Mouse (Mus musculus): ENCODE data around the gene Igsf9.

The Igsf9 gene

DNA sequence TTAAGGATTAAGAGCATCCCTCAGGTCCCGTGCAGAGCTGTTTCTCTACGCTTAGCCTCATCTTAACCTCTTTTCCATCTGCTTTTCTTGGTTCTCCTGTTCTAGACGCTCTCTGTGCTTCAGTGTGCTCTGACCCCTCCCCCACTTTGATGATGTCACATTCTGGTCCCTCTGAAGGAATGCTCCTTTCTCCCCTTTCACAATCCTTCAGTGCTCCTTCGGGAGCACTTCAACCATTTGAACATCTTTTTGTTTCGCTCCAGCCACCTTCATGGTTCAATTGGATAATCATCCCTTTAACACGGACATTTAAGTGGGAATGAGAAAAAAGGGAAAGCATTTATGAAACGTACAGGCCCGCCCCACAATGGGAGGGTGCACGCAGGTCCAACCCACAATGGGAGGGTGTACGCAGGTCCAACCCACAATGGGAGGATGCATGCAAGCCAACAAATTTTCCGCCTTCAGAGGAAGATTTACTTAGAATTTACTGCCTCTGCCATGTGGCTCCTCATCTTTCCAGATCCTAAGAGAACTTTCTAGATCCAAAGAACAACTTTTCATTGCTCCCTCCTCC is 13.2 kb upstream of the Igsf9 start:
- DNase-seq (ENCODE audit: low spot score): no peak

DNA sequence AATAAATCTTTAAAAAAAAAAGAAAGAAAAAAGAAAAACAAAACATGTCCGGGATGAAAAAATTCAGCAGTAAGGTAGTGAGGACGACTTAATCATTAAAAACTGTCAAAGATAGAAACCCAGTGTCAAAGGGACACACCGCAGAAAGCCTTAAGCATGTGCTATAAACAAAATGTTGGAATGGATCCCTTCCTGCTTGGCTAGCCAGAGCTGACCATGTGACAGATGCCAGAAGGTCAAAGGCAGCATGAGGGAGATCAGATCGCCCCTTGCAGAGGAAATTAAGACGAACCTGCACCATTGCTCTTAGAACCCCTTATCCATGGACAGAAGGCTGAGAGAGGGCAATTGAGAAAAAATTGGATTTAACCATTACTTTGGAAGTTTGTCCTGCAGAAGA is 12.2 kb upstream of the Igsf9 start:
- no peak for DNase-seq (ENCODE audit: low spot score)

DNA sequence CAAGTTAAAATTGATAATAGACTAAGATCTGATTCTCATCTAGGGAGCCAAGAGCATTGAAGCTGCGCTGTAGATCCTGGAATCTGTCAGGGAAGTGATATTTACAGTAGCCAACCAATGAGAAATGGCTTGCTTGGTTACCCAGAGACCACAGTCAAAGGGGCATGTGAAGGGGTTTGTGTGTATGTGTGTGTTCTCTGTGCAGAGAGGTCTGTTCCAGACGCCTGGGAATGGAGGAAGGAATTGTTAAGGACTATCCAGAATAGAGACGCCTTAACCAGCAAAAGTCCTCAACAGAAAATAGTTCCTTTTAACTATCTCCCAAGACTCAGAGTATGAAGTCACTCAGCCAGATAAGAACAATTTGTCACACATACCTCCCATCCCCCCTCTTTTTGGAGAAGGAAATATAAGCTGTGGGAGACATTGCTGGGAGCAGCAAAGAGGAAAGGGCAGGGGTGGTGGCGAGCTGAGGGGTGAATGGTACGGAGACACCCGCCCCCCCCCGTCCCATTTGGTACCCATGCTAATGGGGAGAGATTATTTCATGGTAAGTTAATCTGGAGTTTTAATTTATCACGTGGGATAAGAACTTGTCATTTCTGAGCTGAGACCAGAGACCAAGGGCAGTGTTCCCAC is 11.7 kb upstream of the Igsf9 start:
- DNase-seq (ENCODE audit: low spot score): no peak

DNA sequence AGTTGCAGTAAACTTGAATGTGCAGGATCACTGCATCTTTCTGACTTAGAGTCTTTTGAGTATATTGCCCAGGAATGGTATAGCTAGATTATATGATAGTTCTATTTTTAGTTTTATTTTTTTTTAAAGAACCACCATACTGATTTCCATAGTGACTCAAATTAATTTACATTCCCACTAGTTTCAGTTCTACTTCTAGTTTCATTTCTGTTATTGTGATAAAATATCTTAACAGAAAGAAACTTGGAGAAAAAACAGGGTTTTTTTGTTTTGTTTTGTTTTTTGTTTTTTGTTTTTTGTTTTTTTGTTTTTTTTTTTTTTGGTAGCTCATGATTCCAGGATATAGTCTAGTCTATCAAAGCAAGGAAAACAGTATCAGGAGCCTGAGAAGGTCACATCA is 8.7 kb upstream of the Igsf9 start:
- no peak for DNase-seq (ENCODE audit: low spot score)

DNA sequence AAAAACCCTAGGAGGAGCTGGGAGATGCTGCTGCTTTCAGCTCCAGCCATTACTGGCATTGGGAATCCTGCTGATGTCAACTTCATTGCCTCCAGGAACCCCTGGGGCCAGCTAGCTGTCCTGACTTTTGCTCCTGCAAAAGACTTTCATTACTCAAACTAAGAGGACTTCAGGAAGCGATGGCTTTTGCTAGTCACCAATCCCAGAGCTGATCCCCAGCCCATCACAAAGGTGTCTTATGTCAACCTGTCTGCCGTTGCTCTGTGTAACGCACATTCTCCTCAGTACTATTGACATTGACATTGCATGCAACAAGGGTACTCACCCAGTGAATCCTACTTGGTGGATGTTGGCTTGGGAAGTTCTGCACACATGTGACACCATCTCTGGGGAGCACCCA is 7.4 kb upstream of the Igsf9 start:
- no peak for DNase-seq (ENCODE audit: low spot score)

DNA sequence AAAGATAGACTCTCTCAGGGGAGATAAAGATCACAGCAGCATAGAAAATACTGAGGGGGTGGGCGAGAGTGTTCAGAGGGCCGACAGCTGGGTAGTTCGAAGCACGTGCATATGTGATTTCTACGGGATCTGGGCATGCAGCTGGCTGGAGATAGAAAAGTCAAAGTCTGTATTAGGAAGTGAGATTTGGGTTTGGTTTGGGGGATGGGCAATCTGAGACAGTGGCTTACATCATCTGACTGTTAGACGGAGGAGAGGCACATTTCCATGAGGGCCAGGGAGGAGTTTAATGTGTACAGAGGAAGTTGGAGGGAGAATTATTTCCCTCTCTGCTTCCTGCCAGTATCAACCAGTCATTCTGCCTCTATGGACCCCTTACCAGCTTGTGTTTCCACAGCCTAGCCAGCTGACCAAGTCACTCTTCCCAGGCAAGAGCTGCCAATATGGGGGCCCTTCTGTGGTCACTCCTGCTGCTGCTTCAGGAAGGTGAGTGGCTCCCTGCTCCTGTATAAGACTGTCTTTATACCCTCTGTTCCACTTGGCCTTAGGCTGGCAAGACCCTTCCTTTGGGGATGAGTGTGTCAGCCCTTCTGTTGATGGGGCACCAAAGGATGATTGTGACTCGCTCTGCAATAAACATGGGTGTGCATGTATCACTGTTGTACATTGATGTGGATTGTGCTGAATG is 6.4 kb upstream of the Igsf9 start, which contains the start of gene Slamf9:
Gene Slamf9, plus strand, starts transcription at position 305 of the 688 bp plus-strand sequence.
- peak; percentile 48 for DNase-seq (ENCODE audit: low spot score)

DNA sequence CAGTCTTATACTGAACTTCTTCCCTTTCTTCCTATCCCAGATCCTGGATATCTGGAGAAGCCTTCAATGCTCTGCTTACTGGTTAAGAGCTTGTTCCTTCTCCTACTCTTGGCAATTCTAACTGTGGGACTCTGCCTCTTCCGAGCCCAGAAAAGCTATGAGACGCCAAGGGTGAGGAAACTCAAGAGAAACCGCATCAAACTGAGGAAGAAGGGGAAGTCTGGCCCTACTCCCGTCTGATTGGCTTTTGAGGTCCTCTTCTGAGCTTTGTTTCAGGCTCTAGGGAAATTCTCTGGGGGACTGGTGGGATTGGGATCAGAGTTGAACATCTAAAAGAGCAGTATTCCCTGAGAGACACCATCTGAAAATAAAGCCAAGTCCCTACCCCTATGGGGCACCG is 3.6 kb upstream of the Igsf9 start:
- no peak for DNase-seq (ENCODE audit: low spot score)

DNA sequence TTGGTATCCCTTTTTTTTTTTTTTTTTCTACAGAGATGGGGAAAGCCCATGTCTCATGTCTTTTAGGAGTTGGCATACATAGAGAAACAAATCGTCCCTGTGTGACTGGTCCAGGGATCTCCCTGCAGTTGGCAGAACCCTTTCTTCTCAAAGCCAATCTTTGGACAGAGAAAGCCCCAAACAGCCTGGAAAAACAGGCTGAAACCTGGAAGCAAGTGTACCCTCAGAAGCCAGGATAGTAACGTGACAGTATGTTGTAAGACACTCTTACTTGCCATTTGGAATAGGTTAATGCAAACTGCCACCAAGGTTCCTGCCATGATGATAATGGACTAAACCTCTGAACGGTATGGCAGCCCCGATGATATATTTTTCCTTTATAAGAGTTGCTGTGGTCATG is 1.2 kb upstream of the Igsf9 start:
- DNase-seq (ENCODE audit: low spot score): no peak

DNA sequence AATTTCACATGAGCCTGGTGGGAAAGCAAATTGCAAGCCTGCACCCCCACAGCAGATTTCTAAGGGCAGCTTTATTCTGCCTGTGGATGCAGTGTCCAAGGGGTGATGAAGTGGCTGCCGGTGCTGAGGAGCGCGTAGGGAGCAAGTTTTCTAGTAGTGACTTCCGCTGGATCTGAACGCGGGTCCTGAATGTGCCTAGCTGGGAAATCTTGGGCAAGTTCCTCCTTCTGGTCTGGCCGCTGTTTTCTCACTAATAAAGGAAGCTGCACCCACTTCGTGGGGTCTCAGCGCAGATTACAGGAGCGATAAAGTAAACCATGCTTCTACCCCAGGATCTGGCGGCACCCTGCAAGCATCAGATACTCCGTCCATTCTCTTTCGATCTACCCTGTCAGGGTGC is 477 bp upstream of the Igsf9 start:
- DNase-seq (ENCODE audit: low spot score): no peak

DNA sequence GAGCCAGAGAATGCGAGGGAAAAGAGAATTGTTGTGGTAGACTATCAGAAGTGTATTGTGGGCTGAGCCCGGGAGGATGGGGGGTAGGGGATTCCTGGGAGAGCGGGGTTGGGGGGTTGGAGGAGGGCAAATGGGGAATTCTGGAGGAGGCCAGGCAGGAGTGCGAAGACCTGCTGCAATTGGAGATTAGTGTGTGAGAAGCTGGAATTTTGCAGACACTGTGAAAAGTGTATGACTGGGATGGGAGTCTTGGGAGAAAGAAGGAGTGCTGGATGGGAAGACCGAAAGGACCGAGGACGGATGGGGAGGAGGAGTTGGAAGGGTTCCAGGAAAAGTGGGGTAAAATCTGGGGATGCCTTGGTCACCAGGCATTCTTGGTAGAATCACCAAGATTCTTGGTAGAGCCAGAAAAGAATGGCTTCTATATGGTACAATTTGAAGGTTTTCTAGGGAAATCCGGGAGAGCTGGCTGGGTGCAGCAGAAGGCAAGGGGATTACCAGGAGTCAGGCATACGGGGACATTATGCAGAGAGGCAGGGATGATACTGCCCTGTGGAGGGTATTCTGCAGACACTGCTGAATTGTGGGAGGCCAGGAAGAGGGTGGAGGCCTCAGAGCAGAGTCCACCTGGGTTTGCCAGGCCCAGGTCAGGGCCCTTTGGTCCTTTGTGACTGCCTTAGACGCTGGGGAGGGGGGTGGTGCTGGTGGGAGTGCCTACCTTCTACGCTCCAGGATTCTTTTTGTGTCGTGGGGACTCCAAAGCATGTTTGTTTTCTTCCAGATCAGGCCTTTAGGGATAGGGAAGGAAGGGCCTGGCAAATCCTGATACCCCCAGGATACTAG is 1.2 kb downstream of the Igsf9 start:
- DNase-seq (ENCODE audit: low spot score): no peak

DNA sequence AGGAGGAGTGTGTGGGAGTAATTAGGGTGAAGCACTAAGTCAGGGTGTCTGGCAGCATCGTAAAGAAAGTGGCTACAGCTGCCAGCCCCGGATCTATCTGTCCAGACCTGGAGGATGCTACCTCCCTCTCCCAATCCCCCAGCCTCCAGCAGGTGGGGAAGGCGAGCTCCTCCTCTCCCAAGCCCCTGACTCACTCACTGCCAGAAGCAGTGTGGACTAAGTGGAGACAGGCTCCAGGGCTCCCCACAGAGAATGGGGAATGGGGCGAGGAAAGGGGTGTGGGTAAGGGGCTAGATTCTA is 1.7 kb downstream of the Igsf9 start:
- DNase-seq (ENCODE audit: low spot score): no peak

DNA sequence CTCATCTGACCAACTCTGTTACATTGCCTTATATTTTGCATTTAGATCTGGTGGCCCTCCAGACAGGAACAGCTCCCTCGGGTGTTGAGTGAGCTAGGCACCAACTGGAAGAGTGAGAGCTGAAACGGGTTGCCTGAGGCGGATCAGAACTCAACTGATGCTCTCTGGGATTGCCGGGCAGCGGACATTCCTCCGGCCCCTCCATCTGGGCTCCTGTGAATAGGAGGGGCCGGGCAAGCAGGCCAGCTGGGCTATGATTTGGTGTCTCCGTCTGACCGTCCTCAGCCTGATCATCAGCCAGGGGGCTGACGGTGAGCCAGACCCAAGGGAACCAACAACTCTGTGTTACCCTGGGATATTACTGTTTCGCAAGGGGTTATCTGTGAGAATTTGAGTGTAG is 2.6 kb downstream of the Igsf9 start:
- no peak for DNase-seq (ENCODE audit: low spot score)

DNA sequence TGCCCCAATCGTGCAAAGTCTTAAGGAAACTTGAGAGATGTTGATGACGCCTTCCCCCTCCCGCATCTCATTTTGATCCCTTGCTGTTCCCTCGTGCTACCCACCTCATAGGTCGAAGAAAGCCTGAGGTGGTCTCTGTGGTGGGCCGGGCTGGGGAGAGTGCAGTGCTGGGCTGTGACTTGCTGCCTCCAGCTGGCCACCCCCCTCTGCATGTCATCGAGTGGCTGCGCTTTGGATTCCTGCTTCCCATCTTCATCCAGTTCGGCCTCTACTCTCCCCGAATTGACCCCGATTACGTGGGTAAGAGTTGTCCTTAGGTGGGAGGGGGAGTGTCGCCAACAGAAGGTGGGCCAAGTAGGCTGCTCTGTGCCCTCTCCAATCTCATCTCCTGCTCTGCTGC is 3.1 kb downstream of the Igsf9 start:
- no peak for DNase-seq (ENCODE audit: low spot score)

DNA sequence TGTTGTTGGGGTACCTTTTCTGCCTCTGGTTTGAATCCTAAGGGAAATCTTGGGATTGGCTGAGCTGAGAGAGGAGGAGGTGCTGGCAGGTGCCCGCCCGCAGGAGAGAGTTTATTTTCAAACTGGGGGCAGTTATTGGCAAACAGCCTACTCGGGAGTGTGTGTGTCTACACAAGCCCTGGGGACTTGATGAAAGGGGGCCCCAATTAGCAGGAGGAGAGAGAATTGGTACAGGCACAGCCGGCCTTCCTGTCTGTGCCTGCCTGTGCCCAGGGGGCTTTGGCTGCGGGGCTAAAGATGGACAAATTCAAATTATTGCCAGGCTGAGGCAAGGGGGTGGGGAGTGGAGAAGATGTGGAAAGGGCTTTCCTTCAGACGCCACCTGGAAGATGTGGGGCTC is 4.2 kb downstream of the Igsf9 start:
- DNase-seq (ENCODE audit: low spot score): no peak

DNA sequence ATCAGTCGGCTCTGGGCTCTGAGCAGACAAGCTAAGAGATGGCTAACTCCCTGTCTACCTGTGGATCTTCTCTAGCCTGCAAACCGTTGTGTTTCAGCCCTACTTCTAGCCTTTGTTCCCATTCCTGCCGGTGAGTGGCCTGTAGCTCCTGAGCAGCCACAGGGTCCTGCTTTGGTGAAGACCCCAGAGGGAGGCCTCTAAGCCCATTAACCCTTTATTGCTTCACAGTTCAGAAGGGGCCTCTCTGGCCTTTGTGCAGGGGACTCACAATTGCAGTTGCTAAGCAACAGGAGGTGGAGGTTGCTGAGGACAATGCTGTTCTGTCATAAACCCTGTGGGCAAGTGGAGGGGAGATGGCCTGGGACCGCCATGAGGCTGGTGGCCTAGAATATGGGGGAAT is 4.6 kb downstream of the Igsf9 start:
- no peak for DNase-seq (ENCODE audit: low spot score)

DNA sequence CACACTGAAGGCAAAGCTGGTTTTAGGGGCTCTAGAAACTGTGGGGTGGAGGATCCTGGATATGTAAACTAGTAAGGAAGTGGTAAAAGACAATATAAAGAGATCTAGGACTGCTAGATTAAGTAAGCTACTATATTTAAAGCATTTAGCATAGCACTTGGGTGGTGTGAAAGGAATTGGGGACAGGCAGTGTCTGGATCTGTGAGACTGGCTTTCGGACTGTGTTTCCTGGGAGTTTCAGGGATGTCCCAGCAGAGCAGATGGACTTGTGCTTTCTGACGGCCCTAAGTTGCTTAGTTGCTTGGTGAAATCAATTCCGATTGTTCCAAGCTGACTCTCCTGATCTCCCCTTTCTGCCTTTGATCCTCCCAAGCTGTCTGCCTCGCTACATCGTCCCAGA is 5.1 kb downstream of the Igsf9 start:
- no peak for DNase-seq (ENCODE audit: low spot score)

DNA sequence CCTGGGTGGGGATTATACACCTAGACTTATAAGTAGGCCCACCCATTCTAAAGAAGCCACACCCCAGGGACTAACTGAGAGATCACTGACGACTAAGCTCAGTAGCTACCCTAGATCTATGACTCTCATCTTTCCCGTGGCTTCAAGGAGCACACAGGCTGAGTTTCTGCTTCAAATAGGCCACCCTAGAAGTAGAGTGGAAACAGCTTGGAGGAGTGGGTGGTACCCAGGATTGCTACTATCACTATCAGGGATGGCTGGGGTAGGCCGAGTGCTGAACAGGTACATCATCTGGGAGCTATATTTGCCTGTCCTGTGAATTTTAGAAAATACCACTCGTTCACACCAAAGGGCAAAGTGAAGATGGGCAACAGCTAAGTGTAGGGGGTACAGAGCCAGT is 6.3 kb downstream of the Igsf9 start:
- no peak for DNase-seq (ENCODE audit: low spot score)

DNA sequence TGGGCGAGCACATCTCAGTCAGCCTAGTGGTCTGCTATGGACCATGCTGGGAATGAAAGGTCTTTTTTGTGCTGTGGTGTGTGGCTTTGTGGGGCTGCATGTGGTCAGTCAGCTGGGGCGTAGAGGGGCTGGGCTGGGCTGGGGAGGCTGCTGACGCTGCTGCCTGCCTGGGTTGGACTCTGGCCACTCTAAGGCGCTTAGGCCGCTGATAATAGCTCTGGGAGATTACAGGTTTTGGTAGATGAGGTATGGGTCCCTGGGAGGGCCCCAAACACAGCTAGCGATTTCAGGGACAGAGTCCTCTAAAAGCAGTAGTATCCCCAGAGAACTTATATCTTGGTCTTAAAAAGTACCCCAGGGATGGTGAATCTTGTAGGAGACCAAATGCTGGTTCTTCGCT is 7.2 kb downstream of the Igsf9 start:
- DNase-seq (ENCODE audit: low spot score): no peak

DNA sequence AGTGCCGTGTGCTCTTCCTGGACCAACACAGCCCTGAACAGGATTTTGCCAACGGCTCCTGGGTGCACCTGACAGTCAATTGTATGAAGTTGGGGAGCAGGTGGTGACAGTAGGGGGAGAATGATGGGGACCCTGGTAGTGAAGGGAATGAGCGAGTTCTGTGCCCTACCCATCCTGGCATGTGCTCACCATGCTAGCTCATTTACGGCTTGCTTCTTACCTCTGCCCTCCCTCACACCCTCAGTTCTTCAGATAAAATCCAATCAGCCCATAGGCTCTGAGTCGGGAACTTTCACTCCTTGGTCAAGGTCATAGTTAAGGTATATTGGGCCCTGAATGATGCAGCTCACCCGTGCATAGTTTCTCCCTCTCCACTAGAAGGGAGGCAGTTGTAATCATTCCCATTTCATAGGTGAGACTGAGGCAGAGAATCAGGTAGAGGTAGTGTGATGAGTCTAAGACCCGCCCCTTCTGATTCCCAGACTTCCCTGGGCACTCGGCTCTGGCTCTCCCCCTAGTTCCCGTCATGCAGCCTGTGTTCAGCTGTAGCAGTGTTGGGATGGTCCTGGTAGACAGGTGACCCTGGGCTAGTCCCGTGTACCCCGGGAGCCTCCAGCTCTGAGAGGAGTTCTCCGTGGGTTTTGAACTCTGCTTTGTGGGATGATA is 8.1 kb downstream of the Igsf9 start:
- DNase-seq (ENCODE audit: low spot score): no peak

DNA sequence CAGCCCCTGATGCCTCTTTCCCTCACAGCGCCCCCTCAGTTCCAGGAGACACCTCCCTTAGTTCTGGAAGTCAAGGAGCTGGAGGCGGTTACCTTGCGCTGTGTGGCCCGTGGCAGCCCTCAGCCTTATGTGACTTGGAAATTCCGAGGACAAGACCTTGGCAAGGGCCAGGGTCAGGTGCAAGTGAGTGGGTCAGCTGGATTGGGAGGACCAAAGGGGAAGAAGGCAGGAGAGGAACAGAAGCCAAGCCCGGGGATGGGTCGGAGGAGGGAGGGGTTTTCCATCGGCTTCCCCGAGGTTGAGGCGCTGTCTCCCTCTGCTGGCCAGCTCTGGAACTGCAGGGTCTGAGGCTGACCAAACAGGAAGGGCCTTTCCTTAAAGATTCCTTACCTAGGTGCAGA is 8.7 kb downstream of the Igsf9 start:
- DNase-seq (ENCODE audit: low spot score): peak; percentile 88

DNA sequence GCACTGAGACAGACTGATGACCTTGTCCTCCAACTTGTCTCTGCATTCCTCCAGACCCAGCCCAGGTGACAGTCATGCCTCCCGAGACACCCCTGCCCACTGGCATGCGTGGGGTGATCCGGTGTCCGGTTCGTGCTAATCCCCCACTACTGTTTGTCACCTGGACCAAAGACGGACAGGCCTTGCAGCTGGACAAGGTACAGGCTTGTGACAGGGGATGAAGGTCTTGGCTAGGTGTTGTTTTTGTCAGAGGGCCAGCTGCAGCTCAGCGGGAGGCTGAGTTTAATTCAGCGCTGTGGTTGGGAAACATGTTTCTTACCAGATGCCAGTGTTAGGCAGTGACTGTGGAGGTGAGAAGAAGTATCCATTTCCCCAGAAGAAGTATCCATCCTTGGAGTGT is 10.5 kb downstream of the Igsf9 start:
- no peak for DNase-seq (ENCODE audit: low spot score)

DNA sequence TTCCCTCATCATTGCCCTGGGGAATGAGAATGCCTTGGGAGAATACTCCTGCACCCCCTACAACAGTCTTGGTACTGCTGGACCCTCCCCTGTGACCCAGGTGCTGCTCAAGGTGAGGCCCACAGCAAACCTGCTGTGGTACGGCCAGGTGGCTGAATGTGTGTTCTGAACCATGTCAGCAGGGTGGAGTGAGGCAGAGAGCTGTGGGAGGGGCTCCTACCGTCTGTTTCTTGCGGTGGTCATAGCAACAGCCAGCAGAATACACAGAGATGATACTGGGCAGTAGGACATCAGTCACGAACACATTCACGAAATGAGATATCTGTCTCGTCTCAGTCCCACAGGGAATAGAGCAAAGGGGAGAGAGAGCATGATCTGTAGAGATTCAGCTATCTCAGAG is 11.9 kb downstream of the Igsf9 start:
- DNase-seq (ENCODE audit: low spot score): no peak

DNA sequence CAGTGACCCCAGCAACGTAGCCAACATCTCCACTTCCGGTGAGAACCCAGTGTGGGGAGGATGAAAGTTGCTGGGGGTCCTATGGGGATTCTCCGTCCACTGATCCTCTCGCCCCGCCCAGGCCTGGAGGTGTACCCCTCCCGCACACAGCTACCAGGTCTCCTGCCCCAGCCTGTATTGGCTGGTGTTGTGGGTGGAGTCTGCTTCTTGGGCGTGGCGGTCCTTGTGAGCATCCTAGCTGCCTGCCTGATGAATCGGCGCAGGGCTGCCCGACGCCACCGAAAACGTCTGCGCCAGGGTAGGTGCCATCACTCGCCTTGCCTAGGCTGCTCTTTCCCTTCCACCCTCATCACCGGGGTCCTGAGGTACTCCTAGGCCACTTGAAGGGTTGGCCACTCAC is 14.4 kb downstream of the Igsf9 start:
- DNase-seq (ENCODE audit: low spot score): no peak

Measured in layer of hippocampus, adult 11-12 months (tissue).